Mouse (Mus musculus) CH12.LX (cell line): ENCODE results near the gene Chrna4. TPM values are rescaled to one million over a fixed set of nuclear protein-coding genes. Genes with fewer than 3 reads are reported as not detected.

Experiments
- DNase-seq: peaks from one replicate; pipeline ENCODE4 v3.0.0-alpha.2; 2013; ENCODE audit errors: extremely low read depth
- H3K27ac ChIP-seq: 2 replicates; pipeline ENCODE4 v1.5.1; 2012; ENCODE audit warnings: low read depth, mild to moderate bottlenecking, control low read depth, moderate library complexity; ENCODE audit not compliant: insufficient read depth
- H3K27me3 ChIP-seq: replicated peaks from 2 replicates; pipeline ENCODE3; 2012; ENCODE audit warnings: inconsistent platforms
- H3K36me3 ChIP-seq, 2 experiments: replicated peaks in 1 of 2; 2 replicates each; pipeline versions ENCODE3 to v1.6.1; 2012; ENCODE audit warnings: inconsistent platforms in 1 of 2, low read length in 1 of 2, mild to moderate bottlenecking in 1 of 2, mixed read lengths in 1 of 2, moderate library complexity in 1 of 2; ENCODE audit not compliant: control insufficient read depth in 1 of 2, insufficient read depth in 1 of 2
- H3K4me1 ChIP-seq, 2 experiments: 2 replicates each; pipeline ENCODE4 v1.6.1; 2012; ENCODE audit warnings: inconsistent platforms in 1 of 2, moderate library complexity in 1 of 2; ENCODE audit not compliant: insufficient read depth in 2 of 2, control insufficient read depth in 1 of 2
- H3K4me2 ChIP-seq: 2 replicates; pipeline ENCODE4 v1.6.1; 2012; ENCODE audit warnings: low read depth, mild to moderate bottlenecking, control low read depth; ENCODE audit not compliant: poor library complexity, insufficient read depth, severe bottlenecking
- H3K4me3 ChIP-seq, 3 experiments: fragments of 150-350 bp in 1 of 3; sonication (generic) in 1 of 3; replicated peaks in 1 of 3; 2 replicates each; pipeline versions ENCODE3 to v1.5.1; 2011 to 2012; ENCODE audit warnings: low read depth in 2 of 3, low read length in 2 of 3, mild to moderate bottlenecking in 2 of 3, moderate library complexity in 2 of 3, control low read depth in 1 of 3, improper control_type of control experiment in 1 of 3, inconsistent platforms in 1 of 3, mixed read lengths in 1 of 3; ENCODE audit not compliant: poor library complexity in 1 of 3
- H3K79me2 ChIP-seq: replicated peaks from 2 replicates; pipeline ENCODE4 v1.6.1; 2012; ENCODE audit warnings: mild to moderate bottlenecking, moderate library complexity; ENCODE audit not compliant: control insufficient read depth, poor library complexity, insufficient read depth, severe bottlenecking; ENCODE audit errors: extremely low read depth
- H3K9ac ChIP-seq: 2 replicates; pipeline ENCODE4 v1.6.1; 2012; ENCODE audit warnings: low read depth, mild to moderate bottlenecking, control low read depth, moderate library complexity; ENCODE audit not compliant: insufficient read depth
- H3K9me3 ChIP-seq: replicated peaks from 2 replicates; pipeline ENCODE3; 2012; ENCODE audit warnings: low read length, inconsistent platforms, mixed read lengths
- BHLHE40 ChIP-seq: IDR thresholded peaks from 2 replicates; pipeline ENCODE4 v1.6.1; 2011; ENCODE audit warnings: mild to moderate bottlenecking, low read depth, low read length, improper control_type of control experiment
- CHD1 ChIP-seq: IDR thresholded peaks from 2 replicates; pipeline ENCODE4 v1.6.1; 2012; ENCODE audit warnings: low read depth, low read length, improper control_type of control experiment, inconsistent platforms
- CHD2 ChIP-seq: IDR thresholded peaks from 2 replicates; pipeline ENCODE4 v1.6.1; 2011; ENCODE audit warnings: low read length, improper control_type of control experiment
- CTCF ChIP-seq, 2 experiments: IDR thresholded peaks in 1 of 2; conservative IDR thresholded peaks in 1 of 2; 2 replicates each; pipeline ENCODE4 v1.5.1; 2011 to 2012; ENCODE audit warnings: low read depth in 2 of 2, low read length in 2 of 2, improper control_type of control experiment in 1 of 2, inconsistent platforms in 1 of 2, mild to moderate bottlenecking in 1 of 2, moderate library complexity in 1 of 2
- ELF1 ChIP-seq: IDR thresholded peaks from 2 replicates; pipeline ENCODE4 v1.6.1; 2014; ENCODE audit warnings: low read depth, mild to moderate bottlenecking, inconsistent platforms, low read length, improper control_type of control experiment
- HCFC1 ChIP-seq: IDR thresholded peaks from 2 replicates; pipeline ENCODE4 v1.6.1; 2012; ENCODE audit warnings: low read depth, mild to moderate bottlenecking, inconsistent platforms, low read length, improper control_type of control experiment
- IRF4 ChIP-seq: IDR thresholded peaks from 2 replicates; pipeline ENCODE4 v1.6.1; 2014; ENCODE audit warnings: low read depth, mild to moderate bottlenecking, inconsistent platforms, low read length, improper control_type of control experiment
- JUN ChIP-seq: IDR thresholded peaks from 2 replicates; pipeline ENCODE4 v1.6.1; 2011; ENCODE audit warnings: low read depth, mild to moderate bottlenecking, low read length, improper control_type of control experiment, moderate library complexity; ENCODE audit not compliant: insufficient read depth
- KAT2A ChIP-seq: IDR thresholded peaks from 2 replicates; pipeline ENCODE4 v1.6.1; 2012; ENCODE audit warnings: low read length, improper control_type of control experiment, inconsistent platforms; ENCODE audit not compliant: insufficient replicate concordance
- MAFK ChIP-seq: IDR thresholded peaks from 2 replicates; pipeline ENCODE4 v1.6.1; 2011; ENCODE audit warnings: low read length, improper control_type of control experiment; ENCODE audit not compliant: insufficient replicate concordance
- MAZ ChIP-seq: IDR thresholded peaks from 2 replicates; pipeline ENCODE4 v1.6.1; 2012; ENCODE audit warnings: low read depth, mild to moderate bottlenecking, inconsistent platforms, low read length, improper control_type of control experiment, moderate library complexity
- MEF2A ChIP-seq: IDR thresholded peaks from 2 replicates; pipeline ENCODE4 v1.6.1; 2014; ENCODE audit warnings: low read depth, mild to moderate bottlenecking, inconsistent platforms, low read length, improper control_type of control experiment, borderline replicate concordance
- MYC ChIP-seq: IDR thresholded peaks from 2 replicates; pipeline ENCODE4 v1.6.1; 2011; ENCODE audit warnings: low read depth, mild to moderate bottlenecking, improper control_type of control experiment, low read length
- NELFE ChIP-seq: IDR thresholded peaks from 2 replicates; pipeline ENCODE4 v1.6.1; 2011; ENCODE audit warnings: low read depth, low read length, improper control_type of control experiment
- POLR2A ChIP-seq: IDR thresholded peaks from 2 replicates; pipeline ENCODE4 v1.6.1; 2011; ENCODE audit warnings: low read depth, mild to moderate bottlenecking, improper control_type of control experiment, low read length
- RAD21 ChIP-seq: IDR thresholded peaks from 2 replicates; pipeline ENCODE4 v1.6.1; 2011; ENCODE audit warnings: low read depth, mild to moderate bottlenecking, low read length, improper control_type of control experiment, moderate library complexity
- SIN3A ChIP-seq: IDR thresholded peaks from 2 replicates; pipeline ENCODE4 v1.6.1; 2012; ENCODE audit warnings: low read length, improper control_type of control experiment, inconsistent platforms
- SMC3 ChIP-seq: IDR thresholded peaks from 2 replicates; pipeline ENCODE4 v1.6.1; 2011; ENCODE audit warnings: low read depth, low read length, improper control_type of control experiment
- TCF12 ChIP-seq: IDR thresholded peaks from 2 replicates; pipeline ENCODE4 v1.6.1; 2014; ENCODE audit warnings: low read depth, mild to moderate bottlenecking, inconsistent platforms, low read length, improper control_type of control experiment
- dilution Hi-C: fragments of 300-500 bp; cut with MboI; formaldehyde crosslinking; loops from 2 replicates; pipeline ENCODE4 v1.14.3; 2020; ENCODE audit warnings: low sequenced_read_pairs; ENCODE audit not compliant: extremely low pct_unique_long_range_greater_than_20kb, extremely low pct_ligation_motif_present
- in situ Hi-C: fragments of 300-500 bp; cut with MboI; formaldehyde crosslinking; loops from 3 replicates; pipeline ENCODE4 v1.14.3; 2019; ENCODE audit warnings: low sequenced_read_pairs, low pct_ligation_motif_present, low pct_unique_long_range_greater_than_20kb, mixed read lengths
- polyA plus RNA-seq: library from polyadenylated mRNA; unstranded; fragments of >175 nt; gene quantifications from 2 replicates; pipeline ENCODE4 v1.2.1, GENCODE M21; 2012; ENCODE audit warnings: low read depth; ENCODE audit not compliant: insufficient read length
- total RNA-seq, 2 experiments: library from RNA; depleted of rRNA; stranded (reverse); fragments of 300-350 nt in 1 of 2; fragments of >200 nt in 1 of 2; gene quantifications; 2 replicates each; pipeline ENCODE4 v1.2.3; 2012 to 2014

The Chrna4 gene
- total and polyA plus RNA-seq, 3 experiments, result not detected

- H3K79me2 ChIP-seq, result no peaks in the 10 kb centered on the region
- TF ChIP-seq JUN, result no peak
- no peak for TF ChIP-seq KAT2A
- TF ChIP-seq MAFK, result no peak
- TF ChIP-seq MAZ, result no peak
- TF ChIP-seq CHD2, result no peak
- TF ChIP-seq IRF4, result no peak
- no peak for TF ChIP-seq ELF1
- no peak for TF ChIP-seq TCF12
- no peak for TF ChIP-seq CHD1
- TF ChIP-seq NELFE, result no peak
- TF ChIP-seq CTCF (conservative IDR thresholded peaks at IDR 0.05 in 1 of 2, IDR thresholded peaks at IDR 0.05 in 1 of 2; ENCODE audit: low read depth in 2 of 2, low read length in 2 of 2), result no peak
- no peak for TF ChIP-seq SIN3A
- no peak for TF ChIP-seq BHLHE40
- TF ChIP-seq MEF2A, result no peak
- no peak for TF ChIP-seq POLR2A
- no peak for TF ChIP-seq HCFC1
- TF ChIP-seq, all 38 proteins: peak for 0
- Histone ChIP-seq H3K27me3 (peaks cover 70% of the 10 kb centered on the region), H3K27ac (no peak overlapping the region), H3K4me1 (no peaks in the 10 kb centered on the region), H3K4me2 (no peak overlapping the region), H3K4me3 (no peak overlapping the region), H3K36me3 (no peaks in the 10 kb centered on the region), H3K9me3 (no peaks in the 10 kb centered on the region), H3K9ac (no peak overlapping the region)
- dilution Hi-C loops (no loop called here), in situ Hi-C loops (no loop called here)
- no peak for DNase-seq
These were observed 22.5 kb upstream of the Chrna4 start for GRCm38 (mm10) chr2:181065827-181066226.

DNA sequence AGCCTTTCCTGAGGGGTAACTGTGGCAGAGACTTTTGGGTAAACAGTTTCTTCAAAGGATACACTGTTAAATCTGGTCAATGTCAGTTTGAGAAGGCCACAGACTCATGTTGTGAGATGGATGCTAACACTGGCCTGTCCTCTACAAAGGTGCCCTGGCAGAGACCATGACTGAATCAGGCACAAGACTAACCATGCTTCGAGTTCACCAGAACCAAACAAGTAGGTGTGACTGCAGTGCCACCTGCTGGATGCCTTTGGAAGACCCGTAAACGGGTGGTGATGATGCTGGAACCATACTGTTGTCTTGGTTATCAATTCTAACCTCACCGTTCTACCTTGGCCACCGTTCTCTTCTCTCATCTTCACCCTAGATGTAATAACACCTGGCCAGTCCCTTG, 16.8 kb upstream of the Chrna4 start:
- H3K9ac ChIP-seq, result no peak overlapping the region
- in situ Hi-C loops, result no loop called here
- DNase-seq, result peak; percentile 74
- no peaks in the 10 kb centered on the region for H3K4me1 ChIP-seq
- H3K9me3 ChIP-seq, result no peaks in the 10 kb centered on the region
- H3K79me2 ChIP-seq, result no peaks in the 10 kb centered on the region
- no peak overlapping the region for H3K27ac ChIP-seq
- H3K4me3 ChIP-seq, result no peak overlapping the region
- dilution Hi-C loops, result no loop called here
- TF ChIP-seq SMC3, result peak; percentile 82
- TF ChIP-seq CTCF (conservative IDR thresholded peaks at IDR 0.05 in 1 of 2, IDR thresholded peaks at IDR 0.05 in 1 of 2; ENCODE audit: low read depth in 2 of 2, low read length in 2 of 2), result peak; percentile 78 to 93
- TF ChIP-seq RAD21, result peak; percentile 88
- no peak for TF ChIP-seq MAZ
- peak; percentile 50; the same call in 1 of the 2 replicates for TF ChIP-seq MYC
- TF ChIP-seq SIN3A, result no peak
- peaks cover 89% of the 10 kb centered on the region for H3K27me3 ChIP-seq
- H3K4me2 ChIP-seq, result no peak overlapping the region
- H3K36me3 ChIP-seq, result no peaks in the 10 kb centered on the region
